Mouse (Mus musculus) heart, embryonic 10.5 days (tissue): Measurements from ENCODE around the gene Aprt. TPM values are rescaled to one million over a fixed set of nuclear protein-coding genes. Genes with fewer than 3 reads are reported as not detected.
A peak's percentile ranks its signal among the peaks of the same experiment; 100 is the strongest.

Source experiments
- DNase-seq: peaks from one replicate; pipeline ENCODE4 v3.0.0-alpha.2; 2017; ENCODE audit warnings: low spot score
- H3K27ac ChIP-seq: fragments of 300-500 bp; sonication (generic); 2 replicates; pipeline ENCODE4 v1.5.1; 2016; ENCODE audit warnings: mild to moderate bottlenecking
- H3K27me3 ChIP-seq: fragments of 300-500 bp; sonication (generic); 2 replicates; pipeline ENCODE4 v1.6.1; 2016; ENCODE audit warnings: mild to moderate bottlenecking; ENCODE audit not compliant: poor library complexity, insufficient read depth, severe bottlenecking
- H3K36me3 ChIP-seq: fragments of 300-500 bp; sonication (generic); 2 replicates; pipeline ENCODE4 v1.6.1; 2016; ENCODE audit warnings: mild to moderate bottlenecking, moderate library complexity
- H3K4me1 ChIP-seq: fragments of 300-500 bp; sonication (generic); 2 replicates; pipeline ENCODE4 v1.6.1; 2016; ENCODE audit warnings: mild to moderate bottlenecking
- H3K4me3 ChIP-seq: fragments of 300-500 bp; sonication (generic); 2 replicates; pipeline ENCODE4 v1.5.1; 2016; ENCODE audit warnings: mild to moderate bottlenecking, moderate library complexity
- H3K9me3 ChIP-seq: fragments of 300-500 bp; sonication (generic); 2 replicates; pipeline ENCODE4 v1.6.1; 2016; ENCODE audit warnings: mild to moderate bottlenecking, moderate library complexity
- WGBS: fragments of 180-500 bp; shearing (Covaris S2); methylation state at CpG from one replicate; pipeline ENCODE4 v1.1.7; 2016; 5-methylcytosine and 5-hydroxymethylcytosine counted together
- polyA plus RNA-seq: library from polyadenylated mRNA; unstranded; fragments of >200 nt; fragmentation: Nextera tagmentation; extraction: Ambion mirVana; gene quantifications from 2 replicates; pipeline ENCODE4 v1.2.1, GENCODE M21; 2016

Gene Aprt
- polyA plus RNA-seq, 1 experiment from 2014 or later: 361 TPM

- WGBS: 10% methylated on average over 56 of the region's 56 CpGs
- Histone ChIP-seq H3K9me3 (no peaks in the 10 kb centered on the region), H3K27ac (peak within 1 kb of the TSS; percentile 98), H3K4me3 (peak within 1 kb of the TSS; percentile 88), H3K36me3 (no peaks in the 10 kb centered on the region; the same call in 1 of the 2 replicates), H3K27me3 (no peaks in the 10 kb centered on the region), H3K4me1 (peaks cover 61% of the 10 kb centered on the region)
- DNase-seq: peak; percentile 96
Measured at GRCm38 (mm10) chr8:122551265-122552051, 25.3 kb downstream of the Aprt start, which contains the start of gene Piezo1. Gene Piezo1 (minus strand): TSS chr8:122551329.

GRCm38 (mm10) chr8:122550995-122551264 lies 25.8 kb downstream of the Aprt start:
- DNase-seq: no peak
- H3K27ac ChIP-seq: peak overlapping the region; percentile 98
- H3K4me3 ChIP-seq: peak overlapping the region; percentile 88
- H3K4me1 ChIP-seq: peaks cover 61% of the 10 kb centered on the region
- no peaks in the 10 kb centered on the region for H3K9me3 ChIP-seq
- no peaks in the 10 kb centered on the region; the same call in 1 of the 2 replicates for H3K36me3 ChIP-seq
- 0% methylated on average over 43 of the region's 43 CpGs for WGBS
- H3K27me3 ChIP-seq: no peaks in the 10 kb centered on the region

DNA sequence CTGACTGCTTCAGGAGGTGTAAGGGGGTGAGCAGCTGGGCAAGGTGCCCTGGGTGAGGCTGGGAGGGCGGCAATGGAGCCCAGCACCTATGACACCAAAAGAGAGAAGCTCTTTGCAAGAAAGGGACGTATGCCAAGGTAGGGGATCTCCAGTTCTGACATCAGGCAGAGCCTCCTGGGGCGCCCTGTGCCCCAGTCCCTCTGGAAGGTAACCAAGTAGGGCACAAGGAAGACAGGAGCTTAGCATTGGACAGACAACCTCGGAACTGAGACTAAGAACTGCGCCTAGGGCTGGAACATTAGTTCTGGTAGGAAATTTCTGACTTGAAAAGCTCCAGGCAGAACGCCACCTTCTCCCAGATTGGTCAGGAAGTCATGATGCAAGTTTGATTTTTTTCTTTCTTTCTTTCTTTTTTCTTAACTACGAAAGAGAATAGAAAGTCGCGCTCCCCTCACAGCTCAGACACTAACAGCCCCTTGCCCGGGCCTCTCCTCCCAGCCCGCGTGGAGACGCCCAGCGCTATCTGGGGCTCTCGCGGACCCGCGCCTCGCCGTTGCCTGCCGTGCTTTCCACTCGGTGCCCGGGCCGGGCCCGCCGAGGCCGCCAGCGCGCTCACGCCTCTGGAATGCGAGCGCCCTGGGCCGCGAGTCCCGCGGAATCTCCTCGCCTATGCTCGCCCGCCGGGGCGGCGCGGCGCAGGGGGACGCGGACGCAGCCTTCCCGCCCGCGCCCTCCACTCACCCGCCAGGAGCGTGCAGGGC lies 26.3 kb downstream of the Aprt start:
- 2% methylated on average over 52 of the region's 52 CpGs for WGBS
- Histone ChIP-seq H3K27me3 (no peaks in the 10 kb centered on the region), H3K4me3 (peak overlapping the region; percentile 88), H3K9me3 (no peaks in the 10 kb centered on the region), H3K27ac (peak overlapping the region; percentile 98), H3K4me1 (peaks cover 66% of the 10 kb centered on the region), H3K36me3 (no peaks in the 10 kb centered on the region; the same call in 1 of the 2 replicates)
- peak; percentile 77 for DNase-seq

DNA sequence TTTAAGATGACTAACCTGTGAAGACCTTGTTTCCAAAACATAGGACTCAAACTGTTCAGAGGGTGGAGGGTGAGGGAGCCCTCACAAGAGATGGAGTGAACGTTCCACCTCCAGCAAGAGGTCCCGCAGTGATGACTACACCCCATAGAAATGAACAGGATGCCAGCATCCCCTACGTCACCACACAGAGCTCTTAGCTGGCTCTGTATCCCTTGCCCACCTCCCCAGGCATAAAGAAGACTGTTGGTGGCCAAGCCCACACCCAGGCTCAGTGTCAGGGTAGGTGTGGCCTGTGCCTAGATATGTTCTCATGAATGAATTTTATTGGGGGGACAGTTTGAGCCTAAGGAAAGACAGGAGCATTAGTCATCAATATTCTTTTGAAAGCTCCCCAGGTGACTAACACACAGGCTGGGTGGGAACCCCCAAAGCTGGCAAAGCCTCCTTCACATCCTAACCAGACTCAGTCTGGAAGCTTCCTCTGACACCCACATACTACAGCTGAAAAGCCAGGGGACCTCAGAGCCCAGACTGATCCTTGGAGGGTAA lies 27.7 kb downstream of the Aprt start:
- Histone ChIP-seq H3K4me1 (peaks cover 76% of the 10 kb centered on the region), H3K27me3 (no peaks in the 10 kb centered on the region), H3K9me3 (no peaks in the 10 kb centered on the region), H3K36me3 (peaks cover 8% of the 10 kb centered on the region; the same call in 1 of the 2 replicates), H3K27ac (peak overlapping the region; percentile 98), H3K4me3 (peak overlapping the region; percentile 88)
- WGBS: 69% methylated on average over 3 of the region's 3 CpGs
- DNase-seq: no peak

DNA sequence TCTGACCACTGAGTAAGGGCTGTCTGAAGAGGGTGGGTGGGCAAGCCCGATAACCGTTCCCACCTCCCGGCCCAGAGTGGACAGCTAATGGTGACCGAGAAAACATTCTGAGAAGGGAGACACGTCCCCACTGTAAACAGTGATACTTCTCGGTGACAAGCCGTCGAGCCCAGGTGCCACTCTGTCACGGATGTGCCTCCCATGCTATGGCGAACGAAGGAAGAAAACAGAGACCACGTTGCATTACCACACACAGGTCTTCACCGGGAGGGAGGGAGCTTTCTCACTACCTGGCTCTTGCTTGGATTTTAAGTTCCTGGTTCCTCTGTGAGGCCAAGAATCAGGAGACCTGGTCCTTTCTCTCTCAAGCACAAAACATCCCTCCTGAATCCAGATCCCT lies 28.4 kb downstream of the Aprt start:
- Histone ChIP-seq H3K27ac (peak overlapping the region; percentile 87), H3K36me3 (peaks cover 14% of the 10 kb centered on the region), H3K9me3 (no peaks in the 10 kb centered on the region), H3K4me1 (peaks cover 81% of the 10 kb centered on the region), H3K4me3 (peak overlapping the region; percentile 88), H3K27me3 (no peaks in the 10 kb centered on the region)
- DNase-seq: no peak
- WGBS: 53% methylated on average over 13 of the region's 13 CpGs

DNA sequence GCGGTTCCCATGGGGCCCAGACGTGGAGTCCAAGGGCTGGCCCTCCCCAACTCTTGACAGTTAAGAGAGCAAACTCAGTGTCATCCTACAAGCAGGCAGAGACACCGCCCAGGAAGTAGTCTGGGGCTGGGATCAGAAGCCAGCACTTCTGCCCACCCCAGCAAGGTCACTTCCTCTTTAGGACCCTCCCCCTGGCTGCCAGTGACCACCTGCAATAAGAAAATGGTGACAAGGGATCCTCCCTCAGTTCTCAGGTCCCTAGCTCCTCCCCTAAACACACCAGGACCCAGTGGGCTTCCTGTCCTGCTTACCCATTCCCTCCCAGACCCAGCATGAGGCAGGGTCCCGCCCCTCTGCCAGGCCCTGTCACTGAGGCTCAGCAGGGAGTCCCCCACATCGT lies 28.9 kb downstream of the Aprt start:
- peak overlapping the region; percentile 88 for H3K4me3 ChIP-seq
- no peaks in the 10 kb centered on the region for H3K9me3 ChIP-seq
- H3K4me1 ChIP-seq: peaks cover 86% of the 10 kb centered on the region
- H3K27me3 ChIP-seq: no peaks in the 10 kb centered on the region
- DNase-seq: peak; percentile 93
- peaks cover 19% of the 10 kb centered on the region for H3K36me3 ChIP-seq
- WGBS: 25% methylated on average over 5 of the region's 5 CpGs
- peak overlapping the region; percentile 87 for H3K27ac ChIP-seq

- 65% methylated on average over 24 of the region's 24 CpGs for WGBS
- Histone ChIP-seq H3K4me1 (peaks cover 93% of the 10 kb centered on the region), H3K4me3 (peak overlapping the region; percentile 88), H3K36me3 (peaks cover 20% of the 10 kb centered on the region), H3K27me3 (no peaks in the 10 kb centered on the region), H3K9me3 (no peaks in the 10 kb centered on the region), H3K27ac (peak overlapping the region; percentile 87)
- DNase-seq: peak; percentile 79
Measured at GRCm38 (mm10) chr8:122546811-122547453, 29.8 kb downstream of the Aprt start.

DNA sequence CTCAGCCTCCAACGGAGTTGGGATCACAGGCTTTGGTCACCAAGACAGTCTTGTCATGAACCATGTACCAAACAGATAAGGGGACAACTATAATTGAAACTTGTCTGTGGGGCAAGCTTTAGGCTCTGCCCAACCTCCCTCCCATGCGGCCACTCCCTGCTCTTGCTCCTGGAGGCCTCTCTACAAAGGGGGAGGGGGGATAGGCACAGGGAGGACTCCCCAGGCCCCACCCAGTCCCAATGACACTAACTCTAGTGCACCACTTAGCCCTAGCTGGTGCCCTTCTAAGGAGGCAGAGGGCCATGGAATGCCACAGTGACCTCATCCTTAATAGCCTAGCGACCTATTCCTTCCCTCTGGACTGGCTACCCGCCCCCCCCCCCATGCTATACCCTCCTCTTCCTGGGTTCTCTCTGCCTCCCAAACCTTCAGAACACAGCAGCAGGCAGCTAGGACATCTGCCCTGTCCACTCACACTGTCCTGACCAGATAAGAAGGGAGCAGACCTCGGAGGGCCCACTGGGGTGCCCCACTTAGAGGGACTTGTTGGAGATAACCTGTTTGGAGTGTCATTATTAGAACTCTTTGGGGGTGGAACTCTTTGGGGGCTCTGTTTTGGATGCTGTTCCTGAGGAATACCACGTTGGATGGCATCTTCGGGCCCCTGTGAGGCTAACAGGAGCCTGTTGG lies 30.5 kb downstream of the Aprt start:
- Histone ChIP-seq H3K4me1 (peaks cover 93% of the 10 kb centered on the region), H3K27ac (peak overlapping the region; percentile 87), H3K4me3 (peak overlapping the region; percentile 88), H3K27me3 (no peaks in the 10 kb centered on the region), H3K9me3 (no peaks in the 10 kb centered on the region), H3K36me3 (peaks cover 20% of the 10 kb centered on the region)
- WGBS: 47% methylated on average over 7 of the region's 7 CpGs
- DNase-seq: peak; percentile 93

DNA sequence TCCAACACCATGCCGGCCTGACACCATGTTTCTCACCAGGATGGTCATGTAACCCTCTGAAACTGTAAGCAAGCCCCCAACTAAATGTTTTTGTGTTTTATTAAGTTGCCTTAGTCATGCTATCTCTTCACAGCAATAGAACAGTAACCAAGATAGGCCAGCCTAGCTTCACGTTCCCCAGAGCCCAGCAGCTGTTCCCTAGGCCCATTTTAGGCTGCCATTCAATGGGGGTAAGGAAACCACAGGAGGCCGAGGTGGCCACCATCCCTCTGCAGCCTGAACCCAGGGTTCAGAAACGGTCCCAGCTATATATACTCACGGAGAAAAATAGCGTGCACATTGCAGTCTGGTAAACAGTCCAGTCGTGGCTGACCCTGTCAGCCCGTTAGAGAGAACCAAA lies 32.6 kb downstream of the Aprt start:
- no peak for DNase-seq
- Histone ChIP-seq H3K9me3 (no peaks in the 10 kb centered on the region), H3K4me1 (peaks cover 81% of the 10 kb centered on the region), H3K27me3 (no peaks in the 10 kb centered on the region), H3K36me3 (peaks cover 27% of the 10 kb centered on the region), H3K4me3 (no peak overlapping the region), H3K27ac (0 out of 2 replicates have a peak overlapping the region, but pooled peaks have one; percentile 71)
- 89% methylated on average over 8 of the region's 8 CpGs for WGBS

GRCm38 (mm10) chr8:122538310-122539076 lies 38.2 kb downstream of the Aprt start:
- Histone ChIP-seq H3K9me3 (no peaks in the 10 kb centered on the region), H3K27me3 (no peaks in the 10 kb centered on the region), H3K27ac (peak overlapping the region; percentile 85; the same call in 1 of the 2 replicates), H3K4me1 (peaks cover 75% of the 10 kb centered on the region), H3K4me3 (no peak overlapping the region), H3K36me3 (peaks cover 38% of the 10 kb centered on the region)
- no peak for DNase-seq
- WGBS: 91% methylated on average over 9 of the region's 9 CpGs

GRCm38 (mm10) chr8:122537812-122538211 lies 38.9 kb downstream of the Aprt start:
- no peak overlapping the region; the same call in 1 of the 2 replicates for H3K4me3 ChIP-seq
- WGBS: 63% methylated on average over 2 of the region's 2 CpGs

More at GRCm38 (mm10) chr8:122537812-122538211, 38.9 kb downstream of the Aprt start:
- no peaks in the 10 kb centered on the region for H3K27me3 ChIP-seq
- no peaks in the 10 kb centered on the region for H3K9me3 ChIP-seq
- peaks cover 34% of the 10 kb centered on the region for H3K36me3 ChIP-seq
- peaks cover 74% of the 10 kb centered on the region for H3K4me1 ChIP-seq
- peak overlapping the region; percentile 85 for H3K27ac ChIP-seq
- DNase-seq: no peak
